Mouse (Mus musculus) liver, embryonic 14.5 days (tissue): ENCODE data around the gene Il12rb2. TPM values are rescaled to one million over a fixed set of nuclear protein-coding genes. Genes with fewer than 3 reads are reported as not detected.
A peak's percentile ranks its signal among the peaks of the same experiment; 100 is the strongest.

Source experiments
- ATAC-seq: fragments of 200-750 bp; cut with Nextera tagmentation; 2 replicates; pipeline ENCODE4 v1.8.0; 2017; ENCODE audit warnings: moderate number of reproducible peaks, mild to moderate bottlenecking, moderate library complexity; ENCODE audit not compliant: insufficient read depth
- DNase-seq, 3 experiments: peaks; one replicate each; pipeline ENCODE4 v3.0.0-alpha.2; 2012 to 2013; ENCODE audit warnings: low read depth in 3 of 3, low spot score in 3 of 3
- H3K27ac ChIP-seq: fragments of 300-500 bp; sonication (generic); 2 replicates; pipeline ENCODE4 v1.5.1; 2014; ENCODE audit warnings: moderate library complexity, mild to moderate bottlenecking, control low read depth, inconsistent platforms
- H3K27me3 ChIP-seq: fragments of 300-500 bp; sonication (generic); 2 replicates; pipeline ENCODE4 v1.6.1; 2014; ENCODE audit warnings: mild to moderate bottlenecking, low read length, moderate library complexity; ENCODE audit not compliant: control insufficient read depth, insufficient read depth
- H3K36me3 ChIP-seq: fragments of 300-500 bp; sonication (generic); replicated peaks from 2 replicates; pipeline ENCODE4 v1.6.1; 2014; ENCODE audit warnings: low read depth; ENCODE audit not compliant: control insufficient read depth, insufficient read depth
- H3K4me1 ChIP-seq, 2 experiments: fragments of 200-500 bp in 1 of 2; fragments of 300-500 bp in 1 of 2; sonication (generic) in 1 of 2; replicated peaks; 2 replicates each; pipeline ENCODE4 v1.6.1; 2012 to 2014; ENCODE audit warnings: antibody characterized with exemption in 1 of 2, inconsistent platforms in 1 of 2, low read length in 1 of 2; ENCODE audit not compliant: control insufficient read depth in 2 of 2, insufficient read depth in 2 of 2
- H3K4me2 ChIP-seq: fragments of 300-500 bp; sonication (generic); 2 replicates; pipeline ENCODE4 v1.6.1; 2014; ENCODE audit warnings: low read depth, mild to moderate bottlenecking, control low read depth, moderate library complexity
- H3K4me3 ChIP-seq, 2 experiments: fragments of 200-500 bp in 1 of 2; fragments of 300-500 bp in 1 of 2; sonication (generic) in 1 of 2; 2 replicates each; pipeline ENCODE4 v1.5.1; 2012 to 2014; ENCODE audit warnings: low read depth in 2 of 2, low read length in 2 of 2, mild to moderate bottlenecking in 2 of 2, control low read depth in 1 of 2, inconsistent platforms in 1 of 2, moderate library complexity in 1 of 2; ENCODE audit not compliant: insufficient read depth in 1 of 2
- H3K9ac ChIP-seq: fragments of 300-500 bp; sonication (generic); replicated peaks from 2 replicates; pipeline ENCODE4 v1.6.1; 2014; ENCODE audit warnings: mild to moderate bottlenecking, control low read depth, moderate library complexity
- H3K9me3 ChIP-seq: fragments of 300-500 bp; sonication (generic); 2 replicates; pipeline ENCODE4 v1.6.1; 2016; ENCODE audit warnings: low read length, mixed read lengths; ENCODE audit not compliant: control insufficient read depth
- CTCF ChIP-seq: IDR thresholded peaks from 2 replicates; pipeline ENCODE4 v1.5.1; 2016; ENCODE audit warnings: antibody characterized with exemption, low read depth, control low read depth
- EP300 ChIP-seq: IDR thresholded peaks from 2 replicates; pipeline ENCODE4 v1.6.1; 2016; ENCODE audit warnings: antibody characterized with exemption, low read depth
- WGBS: fragments of 180-500 bp; shearing (Covaris S2); extraction: QIAGEN DNeasy Blood & Tissue Kit; methylation state at CpG from one replicate; pipeline ENCODE4 v1.1.7; 2014; ENCODE audit not compliant: insufficient replicate concordance; 5-methylcytosine and 5-hydroxymethylcytosine counted together
- polyA plus RNA-seq, 2 experiments: library from polyadenylated mRNA; depleted of rRNA in 1 of 2; stranded (reverse) in 1 of 2; unstranded in 1 of 2; fragments of >200 nt; fragmentation: Nextera tagmentation in 1 of 2; extraction: Ambion mirVana in 1 of 2; gene quantifications; 2 replicates each; pipeline versions ENCODE4 v1.2.1 to v1.2.3; 2012 to 2014

Il12rb2 gene
- polyA plus RNA-seq, 2 experiments = 0.08 to 0.45 TPM

DNA sequence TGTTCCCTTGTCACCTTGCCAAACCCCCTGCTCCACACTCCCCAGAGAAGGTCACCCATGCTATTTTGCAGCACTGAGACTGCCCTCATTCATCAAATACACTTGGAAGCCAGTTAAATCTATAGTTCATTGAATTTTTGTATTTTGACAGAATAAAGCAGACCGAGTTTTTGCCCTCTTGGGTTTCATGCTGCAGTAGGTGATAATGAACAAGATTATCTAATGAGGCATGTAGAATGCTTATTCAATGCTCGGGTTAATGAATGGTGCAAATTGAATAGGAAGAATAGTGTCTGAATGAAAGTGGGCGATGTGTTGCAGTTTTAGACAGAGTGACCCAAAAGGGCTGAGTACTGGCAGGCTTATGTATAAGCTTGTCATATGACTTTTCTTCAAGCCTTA is 29.3 kb upstream of the Il12rb2 start:
- Histone ChIP-seq H3K4me3 (no peak overlapping the region), H3K9ac (no peak overlapping the region), H3K4me1 (no peaks in the 10 kb centered on the region), H3K9me3 (no peaks in the 10 kb centered on the region), H3K4me2 (no peak overlapping the region), H3K36me3 (no peaks in the 10 kb centered on the region), H3K27me3 (no peaks in the 10 kb centered on the region), H3K27ac (no peak overlapping the region)
- ATAC-seq = no peak
- TF ChIP-seq CTCF (no peak), EP300 (no peak)
- no peak for DNase-seq
- WGBS = 53% methylated on average over 3 of the region's 3 CpGs

GRCm38 (mm10) chr6:67399551-67399950 is 23.6 kb upstream of the Il12rb2 start:
- no peak for TF ChIP-seq EP300
- no peak for TF ChIP-seq CTCF
- no peaks in the 10 kb centered on the region for H3K27me3 ChIP-seq
- H3K9ac ChIP-seq = no peak overlapping the region
- H3K36me3 ChIP-seq = no peaks in the 10 kb centered on the region
- no peak for DNase-seq
- ATAC-seq = no peak
- no peaks in the 10 kb centered on the region for H3K9me3 ChIP-seq
- no peak overlapping the region for H3K4me3 ChIP-seq
- no peak overlapping the region for H3K4me2 ChIP-seq
- no peak overlapping the region for H3K27ac ChIP-seq
- no peaks in the 10 kb centered on the region for H3K4me1 ChIP-seq
- WGBS = 69% methylated on average over 5 of the region's 5 CpGs

DNA sequence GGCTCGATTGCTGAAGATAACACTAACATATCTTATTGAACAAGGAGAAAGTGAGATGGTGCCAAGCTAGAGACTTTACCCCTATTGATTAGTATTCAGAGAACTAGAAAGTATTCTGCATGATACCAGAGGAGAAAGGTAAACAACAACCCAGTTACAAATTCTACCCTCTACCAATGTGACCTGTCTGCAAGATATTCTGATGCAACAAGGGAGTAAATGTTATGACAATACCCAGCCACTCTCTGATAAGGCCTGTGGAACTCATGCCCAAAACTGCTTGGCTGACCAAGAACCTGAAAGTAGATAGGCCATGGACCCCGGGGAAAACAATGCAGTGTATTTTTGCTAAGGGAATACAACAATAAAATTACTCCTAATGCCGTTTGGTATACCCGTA is 10.2 kb downstream of the Il12rb2 start:
- Histone ChIP-seq H3K27ac (no peak overlapping the region), H3K9ac (no peak overlapping the region), H3K27me3 (no peaks in the 10 kb centered on the region), H3K36me3 (no peaks in the 10 kb centered on the region), H3K4me3 (no peak overlapping the region), H3K4me1 (no peaks in the 10 kb centered on the region), H3K9me3 (no peaks in the 10 kb centered on the region), H3K4me2 (no peak overlapping the region)
- TF ChIP-seq CTCF (no peak), EP300 (no peak)
- ATAC-seq = no peak
- DNase-seq = no peak
- 64% methylated on average over 4 of the region's 4 CpGs for WGBS

DNA sequence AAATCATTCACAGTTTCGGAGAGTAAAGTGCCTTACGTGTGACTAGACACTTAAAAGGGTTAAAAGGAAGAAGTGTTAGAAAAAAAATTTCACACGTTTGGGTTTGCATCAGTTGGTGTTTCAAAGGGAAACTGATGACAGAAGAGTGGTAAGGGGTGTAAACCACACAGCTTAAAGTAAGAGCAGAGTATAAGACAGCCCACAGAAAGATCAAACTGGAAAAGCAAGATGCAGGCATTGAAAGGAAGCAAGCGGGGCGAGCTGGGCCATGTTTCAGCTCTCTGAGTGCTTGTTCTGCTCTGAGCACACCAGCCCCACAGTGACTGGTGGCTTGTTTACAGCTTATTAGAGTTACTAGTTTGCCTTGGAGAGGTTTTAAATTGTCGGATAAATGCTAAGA is 27.9 kb downstream of the Il12rb2 start:
- Histone ChIP-seq H3K4me1 (no peaks in the 10 kb centered on the region), H3K27ac (no peak overlapping the region), H3K9ac (no peak overlapping the region), H3K27me3 (no peaks in the 10 kb centered on the region), H3K4me2 (no peak overlapping the region), H3K36me3 (no peaks in the 10 kb centered on the region), H3K9me3 (no peaks in the 10 kb centered on the region), H3K4me3 (no peak overlapping the region)
- 53% methylated on average over 6 of the region's 6 CpGs for WGBS
- no peak for ATAC-seq
- TF ChIP-seq CTCF (no peak), EP300 (no peak)
- DNase-seq = no peak

DNA sequence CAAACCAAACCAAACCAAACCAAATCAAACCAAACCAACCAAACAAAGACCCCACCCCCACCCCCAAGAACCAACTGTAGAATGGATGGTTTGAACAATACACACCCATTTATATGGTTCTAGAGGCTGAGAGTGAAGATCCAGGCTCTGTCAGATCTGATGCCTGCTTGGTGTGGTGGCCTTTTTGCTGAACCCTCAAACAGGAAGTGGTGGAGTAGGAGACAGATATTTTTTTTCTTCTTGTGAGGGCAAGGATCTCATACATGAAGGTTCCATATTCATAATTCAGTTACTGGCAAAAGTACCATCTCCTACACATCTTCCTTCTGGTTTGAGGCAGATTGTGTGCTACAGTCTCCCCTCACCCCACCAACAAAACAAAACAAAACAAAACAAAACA is 36.5 kb downstream of the Il12rb2 start:
- no peaks in the 10 kb centered on the region for H3K9me3 ChIP-seq
- H3K27ac ChIP-seq = no peak overlapping the region
- TF ChIP-seq EP300 (no peak), CTCF (no peak)
- DNase-seq (no peak), ATAC-seq (no peak)
- H3K36me3 ChIP-seq = no peaks in the 10 kb centered on the region
- no peak overlapping the region for H3K4me2 ChIP-seq
- H3K4me3 ChIP-seq = no peak overlapping the region
- no peak overlapping the region for H3K9ac ChIP-seq
- peaks cover 13 to 16% of the 10 kb centered on the region in 2 experiments for H3K4me1 ChIP-seq
- H3K27me3 ChIP-seq = no peaks in the 10 kb centered on the region

DNA sequence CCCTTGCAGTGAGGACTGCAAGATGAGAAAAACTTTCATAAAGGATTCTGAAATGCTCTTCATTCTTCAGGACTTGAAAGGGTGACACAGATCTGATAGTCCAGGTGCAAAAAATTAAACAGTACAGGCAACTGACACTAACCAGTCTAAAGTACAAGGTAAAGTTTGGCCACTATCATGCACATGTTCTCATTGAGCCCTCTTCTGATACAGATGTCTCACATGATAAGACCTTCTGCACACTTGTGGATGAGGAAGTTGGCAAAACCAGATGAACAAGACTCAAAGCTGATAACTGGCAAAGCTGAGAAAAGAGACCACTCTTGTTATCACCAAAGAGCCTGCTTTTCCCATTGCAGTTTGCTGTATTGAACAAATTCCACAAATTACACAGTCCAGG is 38.0 kb downstream of the Il12rb2 start:
- TF ChIP-seq EP300 (peak; percentile 79), CTCF (no peak)
- ATAC-seq = peak; percentile 89
- H3K27ac ChIP-seq = no peak overlapping the region

More for the DNA sequence above, 38.0 kb downstream of the Il12rb2 start:
- Histone ChIP-seq H3K27me3 (no peaks in the 10 kb centered on the region), H3K9ac (no peak overlapping the region), H3K4me1 (peaks cover 13 to 16% of the 10 kb centered on the region in 2 experiments), H3K36me3 (no peaks in the 10 kb centered on the region), H3K4me2 (no peak overlapping the region), H3K9me3 (no peaks in the 10 kb centered on the region), H3K4me3 (no peak overlapping the region)
- peak; percentile 16 to 47 (median 30) for DNase-seq
